Mouse (Mus musculus) forebrain, embryonic 10.5 days (tissue): Measurements from ENCODE around the gene Zbtb16. TPM values are rescaled to one million over a fixed set of nuclear protein-coding genes. Genes with fewer than 3 reads are reported as not detected.

Experiments used
- DNase-seq: peaks from one replicate; pipeline ENCODE4 v3.0.0-alpha.2; 2017; ENCODE audit warnings: low spot score; ENCODE audit errors: extremely low spot score
- H3K27ac ChIP-seq: fragments of 300-500 bp; sonication (generic); 2 replicates; pipeline ENCODE4 v1.5.1; 2016; ENCODE audit warnings: mild to moderate bottlenecking
- H3K27me3 ChIP-seq: fragments of 300-500 bp; sonication (generic); 2 replicates; pipeline ENCODE4 v1.6.1; 2016; ENCODE audit warnings: mild to moderate bottlenecking; ENCODE audit not compliant: poor library complexity, severe bottlenecking
- H3K36me3 ChIP-seq: fragments of 300-500 bp; sonication (generic); replicated peaks from 2 replicates; pipeline ENCODE4 v1.6.1; 2016; ENCODE audit warnings: mild to moderate bottlenecking, moderate library complexity
- H3K4me1 ChIP-seq: fragments of 300-500 bp; sonication (generic); 2 replicates; pipeline ENCODE4 v1.6.1; 2016
- H3K4me3 ChIP-seq: fragments of 300-500 bp; sonication (generic); 2 replicates; pipeline ENCODE4 v1.5.1; 2016; ENCODE audit warnings: mild to moderate bottlenecking, moderate library complexity
- H3K9me3 ChIP-seq: fragments of 300-500 bp; sonication (generic); 2 replicates; pipeline ENCODE4 v1.6.1; 2016; ENCODE audit warnings: mild to moderate bottlenecking, moderate library complexity
- WGBS: fragments of 180-500 bp; shearing (Covaris S2); methylation state at CpG from one replicate; pipeline ENCODE4 v1.1.7; 2016; 5-methylcytosine and 5-hydroxymethylcytosine counted together
- polyA plus RNA-seq: library from polyadenylated mRNA; unstranded; fragments of >200 nt; fragmentation: Nextera tagmentation; extraction: Ambion mirVana; gene quantifications from 2 replicates; pipeline ENCODE4 v1.2.1, GENCODE M21; 2016

Gene Zbtb16
- polyA plus RNA-seq, 1 experiment from 2014 or later, result 27.0 TPM

DNA sequence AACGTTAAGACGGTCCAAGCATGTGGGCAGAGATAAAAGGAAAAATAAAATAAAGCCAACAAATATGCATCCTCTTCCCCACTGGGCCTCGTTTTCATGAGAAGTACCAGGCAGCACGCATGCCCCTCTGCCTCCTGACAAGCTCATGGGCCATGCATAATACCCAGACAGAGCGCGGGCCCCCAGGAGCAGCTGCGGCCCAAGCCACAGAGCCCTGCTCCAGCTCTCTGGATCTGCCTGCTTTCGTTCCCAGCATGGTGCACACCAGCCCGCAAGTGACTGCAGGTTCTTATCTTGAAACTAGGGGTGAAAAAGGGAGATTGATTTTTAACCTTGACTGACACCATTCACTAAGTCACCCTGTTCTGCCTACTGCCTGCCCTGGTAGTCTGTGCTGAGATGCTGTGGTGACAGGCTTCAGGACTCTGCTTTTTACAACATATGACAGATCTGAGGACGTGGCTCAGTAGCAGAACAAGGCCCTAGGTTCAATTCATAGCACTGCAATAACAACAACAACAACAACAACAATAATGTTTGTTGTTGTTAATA, 79.7 kb downstream of the Zbtb16 start:
- DNase-seq, result peak; percentile 38

DNA sequence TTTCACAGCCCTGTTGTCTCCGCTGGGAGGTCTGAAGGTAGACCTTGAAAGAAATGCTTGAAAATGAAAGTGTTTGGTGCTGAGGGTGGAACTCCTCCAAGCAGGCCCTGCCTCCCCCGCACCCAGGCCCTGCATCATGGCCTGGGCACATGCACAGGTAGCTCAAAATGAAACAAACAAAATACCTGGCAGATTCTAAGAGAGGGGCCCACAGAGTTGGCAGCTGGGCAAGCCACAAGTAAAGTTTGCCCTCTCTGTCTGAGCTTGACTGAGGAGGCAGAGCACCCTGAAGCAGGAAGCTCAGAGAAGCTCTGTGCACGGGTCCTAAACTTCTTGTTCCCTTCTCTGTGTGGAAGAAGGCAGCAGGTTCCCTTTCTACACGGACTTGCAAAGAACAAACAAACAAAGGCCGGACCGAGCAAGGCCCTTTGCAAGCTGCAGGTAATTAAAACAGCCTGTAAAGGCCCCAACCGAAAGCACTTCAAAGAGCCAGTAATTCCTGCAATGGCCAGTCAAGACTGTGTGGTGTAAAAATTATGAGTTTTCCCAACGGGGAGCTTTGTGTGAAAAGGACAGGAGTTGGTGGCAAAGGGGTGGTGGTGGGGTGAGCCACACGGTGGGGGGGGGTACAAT, 80.5 kb downstream of the Zbtb16 start:
- WGBS, result 24% methylated on average over 9 of the region's 9 CpGs
- Histone ChIP-seq H3K27ac (peak overlapping the region; percentile 85), H3K4me3 (no peak overlapping the region), H3K27me3 (no peaks in the 10 kb centered on the region), H3K36me3 (peaks cover 17% of the 10 kb centered on the region), H3K4me1 (peaks cover 56% of the 10 kb centered on the region), H3K9me3 (no peaks in the 10 kb centered on the region)
- peak; percentile 48 for DNase-seq

More for the DNA sequence above, 79.7 kb downstream of the Zbtb16 start:
- no peaks in the 10 kb centered on the region for H3K27me3 ChIP-seq
- peaks cover 13% of the 10 kb centered on the region for H3K36me3 ChIP-seq
- no peaks in the 10 kb centered on the region for H3K9me3 ChIP-seq
- peaks cover 63% of the 10 kb centered on the region for H3K4me1 ChIP-seq
- H3K4me3 ChIP-seq, result no peak overlapping the region
- WGBS, result 32% methylated on average over 10 of the region's 10 CpGs
- H3K27ac ChIP-seq, result peak overlapping the region; percentile 85

GRCm38 (mm10) chr9:48754418-48754817, 81.6 kb downstream of the Zbtb16 start:
- 93% methylated on average over 6 of the region's 6 CpGs for WGBS
- H3K4me1 ChIP-seq, result peaks cover 47% of the 10 kb centered on the region
- DNase-seq, result no peak

DNA sequence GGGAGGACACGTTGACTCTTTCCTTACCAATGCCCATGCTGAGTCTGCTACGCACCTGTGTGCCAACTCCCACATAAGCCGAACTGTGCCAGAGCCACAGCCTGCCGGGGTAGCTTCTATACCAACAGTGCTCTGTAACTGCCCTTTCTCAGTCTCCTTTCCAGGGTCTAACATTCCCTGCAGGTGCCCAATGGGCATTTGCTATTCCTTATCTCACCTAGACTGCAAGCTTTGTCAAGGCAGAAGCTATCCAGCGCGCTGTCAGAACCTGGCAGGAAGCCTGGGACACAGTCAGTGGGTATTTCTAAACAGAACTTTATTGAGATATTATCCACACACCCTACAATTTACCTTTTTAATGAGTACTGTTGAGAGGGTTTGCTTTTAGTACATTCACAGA, 82.1 kb downstream of the Zbtb16 start:
- no peak overlapping the region for H3K27ac ChIP-seq
- DNase-seq, result no peak
- 94% methylated on average over 6 of the region's 6 CpGs for WGBS
- no peaks in the 10 kb centered on the region for H3K27me3 ChIP-seq
- no peak overlapping the region for H3K4me3 ChIP-seq
- peaks cover 13% of the 10 kb centered on the region; the same call in 1 of the 2 replicates for H3K36me3 ChIP-seq
- peaks cover 43% of the 10 kb centered on the region for H3K4me1 ChIP-seq
- no peaks in the 10 kb centered on the region for H3K9me3 ChIP-seq

More at GRCm38 (mm10) chr9:48754418-48754817, 81.6 kb downstream of the Zbtb16 start:
- H3K36me3 ChIP-seq, result peaks cover 14% of the 10 kb centered on the region; the same call in 1 of the 2 replicates
- H3K27me3 ChIP-seq, result no peaks in the 10 kb centered on the region
- H3K27ac ChIP-seq, result no peak overlapping the region
- H3K9me3 ChIP-seq, result no peaks in the 10 kb centered on the region
- H3K4me3 ChIP-seq, result no peak overlapping the region

DNA sequence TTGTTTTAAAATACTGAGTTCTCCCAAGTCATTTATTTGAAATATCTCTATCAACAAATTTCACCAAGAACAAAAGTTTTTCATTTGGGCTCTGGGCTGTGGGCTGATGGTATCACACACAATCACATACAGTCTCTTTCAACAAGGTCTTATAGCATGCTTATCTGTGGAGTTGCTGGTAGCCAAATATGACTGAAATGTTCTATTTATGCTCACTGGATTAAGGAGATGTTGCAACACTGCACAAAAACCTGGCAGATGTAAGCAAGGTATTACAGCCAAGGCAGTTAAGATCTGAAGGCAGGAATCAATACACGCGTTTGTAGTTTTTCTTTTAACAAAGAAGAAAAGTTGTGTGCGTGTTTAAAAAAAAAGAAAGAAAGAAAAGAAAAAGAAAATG, 84.1 kb downstream of the Zbtb16 start:
- Histone ChIP-seq H3K36me3 (peaks cover 19% of the 10 kb centered on the region), H3K27ac (no peak overlapping the region), H3K4me3 (no peak overlapping the region), H3K4me1 (peaks cover 23% of the 10 kb centered on the region), H3K9me3 (no peaks in the 10 kb centered on the region), H3K27me3 (no peaks in the 10 kb centered on the region)
- 91% methylated on average over 3 of the region's 3 CpGs for WGBS
- no peak for DNase-seq

DNA sequence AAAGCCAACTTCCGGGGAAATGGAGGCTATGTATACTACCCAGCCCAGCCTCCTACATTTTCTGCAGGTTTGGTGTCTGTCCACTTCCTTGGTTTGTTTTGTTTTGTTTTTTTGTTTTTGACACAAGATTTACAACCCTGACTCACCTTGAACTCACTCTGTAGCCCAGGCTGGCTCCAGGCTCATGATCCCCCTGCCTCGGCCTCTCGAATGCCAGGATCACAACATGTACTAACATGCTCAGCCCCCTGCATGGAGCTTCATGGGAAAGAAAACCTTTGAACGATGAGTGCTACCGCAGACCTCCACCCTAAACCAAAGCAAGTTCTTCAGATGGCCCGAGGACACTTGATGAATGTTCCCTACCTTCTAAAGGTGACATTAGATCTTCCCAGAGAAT, 86.4 kb downstream of the Zbtb16 start:
- Histone ChIP-seq H3K9me3 (no peaks in the 10 kb centered on the region), H3K27me3 (no peaks in the 10 kb centered on the region)
- 90% methylated on average over 6 of the region's 6 CpGs for WGBS

GRCm38 (mm10) chr9:48749168-48749567, 86.9 kb downstream of the Zbtb16 start:
- DNase-seq, result no peak
- no peak overlapping the region for H3K27ac ChIP-seq
- H3K9me3 ChIP-seq, result no peaks in the 10 kb centered on the region
- H3K4me3 ChIP-seq, result no peak overlapping the region
- no peaks in the 10 kb centered on the region for H3K27me3 ChIP-seq
- WGBS, result 86% methylated on average over 4 of the region's 4 CpGs
- H3K36me3 ChIP-seq, result peaks cover 20% of the 10 kb centered on the region
- peaks cover 20% of the 10 kb centered on the region for H3K4me1 ChIP-seq

More for the DNA sequence above, 86.4 kb downstream of the Zbtb16 start:
- no peak overlapping the region for H3K27ac ChIP-seq
- no peak overlapping the region for H3K4me3 ChIP-seq
- H3K4me1 ChIP-seq, result peaks cover 15% of the 10 kb centered on the region
- H3K36me3 ChIP-seq, result peaks cover 22% of the 10 kb centered on the region
- no peak for DNase-seq

- 96% methylated on average over 4 of the region's 4 CpGs for WGBS
- peaks cover 24% of the 10 kb centered on the region for H3K4me1 ChIP-seq
Measured at GRCm38 (mm10) chr9:48748761-48749160, 87.3 kb downstream of the Zbtb16 start.

DNA sequence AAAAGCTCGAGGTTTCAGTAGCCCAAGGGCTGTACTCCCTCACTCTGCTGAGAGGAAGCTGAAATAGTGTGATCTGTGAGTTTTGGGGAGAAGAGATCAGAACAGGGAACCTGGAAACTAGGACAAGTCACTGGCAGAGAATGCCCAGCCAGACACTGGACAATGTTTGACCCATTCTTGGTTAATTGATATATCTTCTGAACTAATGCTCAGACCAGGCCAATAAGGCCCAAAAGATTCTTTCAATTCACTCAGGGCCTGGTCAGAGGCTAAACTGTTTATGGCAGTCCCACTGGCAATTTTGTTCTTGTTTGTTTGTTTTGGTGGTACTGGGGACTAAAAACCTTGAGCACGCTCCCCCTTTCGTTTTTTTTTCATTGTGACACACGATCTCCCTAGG, 87.8 kb downstream of the Zbtb16 start:
- no peak for DNase-seq
- H3K4me1 ChIP-seq, result peaks cover 26% of the 10 kb centered on the region
- H3K9me3 ChIP-seq, result no peaks in the 10 kb centered on the region
- H3K27me3 ChIP-seq, result no peaks in the 10 kb centered on the region
- no peak overlapping the region for H3K4me3 ChIP-seq
- H3K27ac ChIP-seq, result no peak overlapping the region
- 82% methylated on average over 4 of the region's 4 CpGs for WGBS
- peaks cover 23% of the 10 kb centered on the region for H3K36me3 ChIP-seq

More at GRCm38 (mm10) chr9:48748761-48749160, 87.3 kb downstream of the Zbtb16 start:
- H3K9me3 ChIP-seq, result no peaks in the 10 kb centered on the region
- H3K27ac ChIP-seq, result no peak overlapping the region
- peaks cover 20% of the 10 kb centered on the region for H3K36me3 ChIP-seq
- H3K4me3 ChIP-seq, result no peak overlapping the region
- no peaks in the 10 kb centered on the region for H3K27me3 ChIP-seq
- no peak for DNase-seq

DNA sequence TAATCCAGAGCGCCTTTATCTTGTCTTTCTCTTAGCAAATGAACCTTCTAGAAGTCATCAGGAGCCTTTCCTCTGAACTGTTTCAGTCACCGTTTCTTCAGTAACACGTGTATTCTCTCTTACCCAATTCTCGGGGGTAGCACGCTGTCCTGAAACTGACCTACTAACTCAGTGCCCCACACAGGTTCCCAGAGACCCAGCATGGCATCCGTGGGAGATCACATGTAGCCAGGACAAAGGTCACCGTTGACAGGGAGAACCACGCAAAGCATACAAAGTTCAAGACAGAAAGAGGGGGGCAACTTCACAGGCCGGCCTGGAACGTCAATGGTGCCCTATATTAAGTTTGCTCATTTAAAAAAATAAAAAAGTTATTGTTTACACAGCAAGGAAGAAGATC, 89.5 kb downstream of the Zbtb16 start:
- peaks cover 22% of the 10 kb centered on the region for H3K4me1 ChIP-seq
- H3K4me3 ChIP-seq, result no peak overlapping the region
- WGBS, result 93% methylated on average over 10 of the region's 10 CpGs
- no peak overlapping the region for H3K27ac ChIP-seq
- peaks cover 40% of the 10 kb centered on the region for H3K36me3 ChIP-seq
- no peaks in the 10 kb centered on the region for H3K9me3 ChIP-seq
- DNase-seq, result no peak
- no peaks in the 10 kb centered on the region for H3K27me3 ChIP-seq

GRCm38 (mm10) chr9:48745347-48746119, 90.5 kb downstream of the Zbtb16 start:
- DNase-seq, result no peak
- 78% methylated on average over 5 of the region's 5 CpGs for WGBS
- peaks cover 39% of the 10 kb centered on the region for H3K36me3 ChIP-seq
- peaks cover 31% of the 10 kb centered on the region for H3K4me1 ChIP-seq
- no peaks in the 10 kb centered on the region for H3K27me3 ChIP-seq
- no peaks in the 10 kb centered on the region for H3K9me3 ChIP-seq
- no peak overlapping the region for H3K27ac ChIP-seq
- no peak overlapping the region for H3K4me3 ChIP-seq

GRCm38 (mm10) chr9:48744916-48745315, 91.1 kb downstream of the Zbtb16 start:
- no peak overlapping the region for H3K4me3 ChIP-seq
- H3K27ac ChIP-seq, result peak overlapping the region; percentile 25; the same call in 1 of the 2 replicates
- WGBS, result 91% methylated on average over 13 of the region's 13 CpGs
- H3K9me3 ChIP-seq, result no peaks in the 10 kb centered on the region
- DNase-seq, result no peak
- peaks cover 36% of the 10 kb centered on the region for H3K36me3 ChIP-seq
- peaks cover 37% of the 10 kb centered on the region for H3K4me1 ChIP-seq
- H3K27me3 ChIP-seq, result no peaks in the 10 kb centered on the region

DNA sequence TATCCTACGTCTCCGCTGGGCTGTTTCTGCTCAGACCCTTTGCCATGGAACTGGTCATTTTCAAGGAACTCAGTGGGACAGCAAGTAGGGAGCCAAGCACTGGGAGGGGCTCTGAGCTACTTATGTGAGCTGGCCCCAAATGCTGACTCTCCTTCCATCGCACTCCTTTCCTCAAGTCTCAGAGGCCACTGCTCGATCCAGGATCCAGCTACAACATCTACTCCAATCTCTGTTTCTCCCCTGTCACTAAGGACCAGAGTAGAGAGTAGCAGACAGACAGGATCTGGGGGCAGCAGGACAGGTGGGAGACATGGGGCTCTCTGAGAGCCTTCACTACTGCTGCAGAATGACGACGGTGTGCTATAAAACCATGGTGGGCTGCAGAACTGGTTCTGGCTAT, 91.6 kb downstream of the Zbtb16 start:
- no peaks in the 10 kb centered on the region for H3K27me3 ChIP-seq
- DNase-seq, result no peak
- 78% methylated on average over 6 of the region's 6 CpGs for WGBS
- H3K4me3 ChIP-seq, result no peak overlapping the region
- H3K9me3 ChIP-seq, result no peaks in the 10 kb centered on the region
- H3K4me1 ChIP-seq, result peaks cover 42% of the 10 kb centered on the region
- peak overlapping the region; percentile 25; the same call in 1 of the 2 replicates for H3K27ac ChIP-seq
- H3K36me3 ChIP-seq, result peaks cover 36% of the 10 kb centered on the region
